Mouse (Mus musculus): ENCODE results near the gene Snx30. TPM values are rescaled to one million over a fixed set of nuclear protein-coding genes. Genes with fewer than 3 reads are reported as not detected.
A peak's percentile ranks its signal among the peaks of the same experiment; 100 is the strongest.

Snx30 gene
- total and polyA plus RNA-seq, 3 experiments: 4.2 to 8.6 TPM; not detected in 1

DNA sequence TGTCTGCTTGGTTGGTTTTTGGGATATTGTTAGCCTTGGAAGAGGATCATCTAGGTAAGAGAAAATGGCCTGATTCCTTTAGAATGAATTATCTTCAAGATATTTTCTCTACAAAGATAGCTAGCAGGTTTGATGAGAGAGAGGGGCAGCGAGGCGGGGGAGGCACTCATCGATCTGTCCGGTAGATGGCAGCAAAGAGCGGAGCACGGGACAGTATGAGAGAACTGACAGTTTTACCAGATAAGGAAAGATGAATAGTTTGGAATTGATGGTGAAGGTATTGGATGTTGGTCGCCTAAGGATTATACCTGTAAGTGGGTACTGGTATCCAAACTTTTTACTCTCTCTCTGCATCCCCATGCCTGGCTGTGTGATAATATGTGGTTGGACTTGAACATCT lies 19.0 kb upstream of the Snx30 start:
- Histone ChIP-seq H3K27me3 (ENCODE audit: control insufficient read depth in 1 of 2, insufficient read depth in 2 of 2, low read length in 2 of 2) (peaks cover 4 to 10% of the 10 kb centered on the region in 2 experiments; a peak in 3 of 4 replicates), H3K9me3 (replicated peaks; ENCODE audit: insufficient read depth, low read length) (no peaks in the 10 kb centered on the region)
- TF ChIP-seq BHLHE40 (IDR thresholded peaks at IDR 0.05; ENCODE audit: borderline replicate concordance, low read depth, low read length): peak; percentile 49; the same call in 1 of the 2 replicates
- TF ChIP-seq POLR2AphosphoS5 (IDR thresholded peaks at IDR 0.05; ENCODE audit: borderline replicate concordance, low read depth, low read length): no peak
- TF ChIP-seq NELFE (IDR thresholded peaks at IDR 0.05; ENCODE audit: low read depth, low read length): no peak
- TF ChIP-seq POLR2A (IDR thresholded peaks at IDR 0.05; ENCODE audit: control insufficient read depth in 1 of 2, insufficient read depth in 1 of 2, low read depth in 1 of 2, low read length in 2 of 2, poor library complexity in 1 of 2): no peak
- peak; percentile 59 for TF ChIP-seq GATA1 (IDR thresholded peaks at IDR 0.05; ENCODE audit: low read depth, low read length)
- TF ChIP-seq MAFK (IDR thresholded peaks at IDR 0.05; ENCODE audit: borderline replicate concordance, low read depth, low read length): no peak
- TF ChIP-seq CHD1 (IDR thresholded peaks at IDR 0.05; ENCODE audit: low read depth, low read length): no peak
- no peak for TF ChIP-seq ELF1 (IDR thresholded peaks at IDR 0.05; ENCODE audit: low read depth, low read length)
- no peak for TF ChIP-seq EP300 (IDR thresholded peaks at IDR 0.05; ENCODE audit: low read depth in 1 of 2, low read length in 2 of 2)
- TF ChIP-seq TAL1 (IDR thresholded peaks at IDR 0.05; ENCODE audit: low read length): no peak
- TF ChIP-seq MYB (IDR thresholded peaks at IDR 0.05; ENCODE audit: low read depth, low read length): no peak
- TF ChIP-seq RAD21 (IDR thresholded peaks at IDR 0.05; ENCODE audit: low read depth, low read length): peak; percentile 93
- TF ChIP-seq KAT2A (conservative IDR thresholded peaks at IDR 0.05; ENCODE audit: low read depth, low read length): no peak
- no peak for TF ChIP-seq TCF12 (IDR thresholded peaks at IDR 0.05; ENCODE audit: low read depth, low read length)
- no peak for TF ChIP-seq E2F4 (IDR thresholded peaks at IDR 0.05; ENCODE audit: borderline replicate concordance, low read depth, low read length)
- TF ChIP-seq SIN3A (IDR thresholded peaks at IDR 0.05; ENCODE audit: low read length): no peak
- TF ChIP-seq CTCF (IDR thresholded peaks at IDR 0.05 in 2 of 3, conservative IDR thresholded peaks at IDR 0.05 in 1 of 3; ENCODE audit: control insufficient read depth in 1 of 3, insufficient read depth in 1 of 3, low read depth in 2 of 3, low read length in 3 of 3, poor library complexity in 1 of 3, severe bottlenecking in 1 of 3): peak; percentile 87 to 97 (median 92)
- peak; percentile 88 for TF ChIP-seq ZC3H11A (IDR thresholded peaks at IDR 0.05; ENCODE audit: low read depth, low read length)
- TF ChIP-seq UBTF (IDR thresholded peaks at IDR 0.05; ENCODE audit: borderline replicate concordance, insufficient read depth, low read depth, low read length): no peak
- no peak for TF ChIP-seq ZNF384 (IDR thresholded peaks at IDR 0.05; ENCODE audit: low read depth, low read length)
- TF ChIP-seq ZMIZ1 (IDR thresholded peaks at IDR 0.05; ENCODE audit: low read depth, low read length): no peak
- TF ChIP-seq MYC (IDR thresholded peaks at IDR 0.05; ENCODE audit: low read depth, low read length): no peak
- TF ChIP-seq RCOR1 (IDR thresholded peaks at IDR 0.05; ENCODE audit: low read depth, low read length): no peak
- no peak for TF ChIP-seq MAZ (IDR thresholded peaks at IDR 0.05; ENCODE audit: low read depth, low read length)
- no peak for TF ChIP-seq MAX (IDR thresholded peaks at IDR 0.05; ENCODE audit: low read length)
- no peak for TF ChIP-seq TBP (IDR thresholded peaks at IDR 0.05; ENCODE audit: low read depth, low read length)
- TF ChIP-seq CHD2 (IDR thresholded peaks at IDR 0.05; ENCODE audit: low read length): no peak
- TF ChIP-seq MEF2A (IDR thresholded peaks at IDR 0.05; ENCODE audit: extremely low read depth, insufficient replicate concordance, low read depth, low read length, poor library complexity, severe bottlenecking): no peak
- TF ChIP-seq USF1 (IDR thresholded peaks at IDR 0.05; ENCODE audit: low read depth, low read length): no peak
- no peak for TF ChIP-seq GABPA (IDR thresholded peaks at IDR 0.05; ENCODE audit: low read depth, low read length)
- no peak for TF ChIP-seq ZKSCAN1 (IDR thresholded peaks at IDR 0.05; ENCODE audit: low read depth, low read length)
- TF ChIP-seq SMC3 (IDR thresholded peaks at IDR 0.05; ENCODE audit: low read depth, low read length): peak; percentile 92
- TF ChIP-seq USF2 (IDR thresholded peaks at IDR 0.05; ENCODE audit: borderline replicate concordance in 1 of 2, insufficient read depth in 1 of 2, low read depth in 1 of 2, low read length in 2 of 2): no peak
- TF ChIP-seq NRF1 (IDR thresholded peaks at IDR 0.05; ENCODE audit: insufficient read depth, low read depth, low read length, poor library complexity, severe bottlenecking): no peak
- no peak for TF ChIP-seq JUND (IDR thresholded peaks at IDR 0.05; ENCODE audit: low read depth, low read length)
- no peak for TF ChIP-seq POLR2AphosphoS2 (IDR thresholded peaks at IDR 0.05; ENCODE audit: low read length)
- TF ChIP-seq ETS1 (IDR thresholded peaks at IDR 0.05; ENCODE audit: low read depth, low read length): no peak
- TF ChIP-seq MXI1 (IDR thresholded peaks at IDR 0.05; ENCODE audit: low read depth, low read length): 0 out of 2 replicates have a peak, but pooled peaks have one; percentile 7

More for the DNA sequence above, 19.0 kb upstream of the Snx30 start:
- Histone ChIP-seq H3K36me3 (ENCODE audit: control insufficient read depth in 1 of 2, insufficient read depth in 2 of 2, low read length in 2 of 2) (peaks cover 0 to 16% of the 10 kb centered on the region in 2 experiments; a peak in 2 of 4 replicates), H3K79me2 (ENCODE audit: control insufficient read depth, insufficient read depth, low read length, poor library complexity) (peaks cover 18% of the 10 kb centered on the region), H3K4me3 (ENCODE audit: control insufficient read depth in 1 of 2, insufficient read depth in 1 of 2, low read depth in 2 of 2, low read length in 2 of 2) (no peak overlapping the region), H3K9ac (ENCODE audit: control insufficient read depth, low read depth, low read length, poor library complexity, severe bottlenecking) (no peak overlapping the region), H3K4me1 (ENCODE audit: control insufficient read depth in 1 of 2, insufficient read depth in 2 of 2, low read length in 2 of 2) (peaks cover 2 to 5% of the 10 kb centered on the region in 2 experiments; a peak in 3 of 4 replicates), H3K27ac (ENCODE audit: control insufficient read depth, low read depth, low read length) (no peak overlapping the region)
- peak; percentile 73 for DNase-seq (ENCODE audit: low read depth, low spot score)

Data from MEL (cell line).